Mouse (Mus musculus) gastrocnemius, postnatal 4 days (tissue): Measurements from ENCODE around the gene Gpr89. TPM values are rescaled to one million over a fixed set of nuclear protein-coding genes. Genes with fewer than 3 reads are reported as not detected.
A peak's percentile ranks its signal among the peaks of the same experiment; 100 is the strongest.

Experiments
- DNase-seq, 2 experiments: peaks; one replicate each; pipeline ENCODE4 v3.0.0; 2021 to 2022; ENCODE audit warnings: low spot score in 2 of 2, mixed read lengths in 2 of 2
- total RNA-seq, 2 experiments: library from RNA; stranded (reverse); gene quantifications; 2 replicates each; pipeline ENCODE4 v1.2.3; 2021

Gpr89 gene
- total RNA-seq, 2 experiments from 2014 or later, result 21.1 to 23.6 TPM

DNA sequence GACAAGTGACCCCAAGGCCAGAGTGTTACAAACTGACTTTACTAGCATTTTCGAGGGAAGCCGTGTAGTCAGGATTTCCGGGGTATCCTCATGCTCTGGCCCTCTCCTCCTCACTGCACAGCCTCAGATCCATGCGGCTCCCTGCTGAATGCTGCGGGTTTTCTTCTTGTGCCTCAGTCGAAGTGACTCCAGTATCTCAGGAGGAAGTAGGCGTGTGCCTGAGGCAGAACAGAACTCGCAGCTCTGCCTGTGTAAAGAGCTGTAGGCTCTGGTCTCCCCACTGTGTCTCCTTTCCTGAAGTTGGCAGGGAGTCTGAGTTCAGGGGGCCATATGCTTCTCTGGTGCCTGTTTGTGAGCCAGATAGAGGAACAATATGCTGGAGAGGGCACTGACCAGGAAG, 34.1 kb downstream of the Gpr89 start:
- no peak for DNase-seq

DNA sequence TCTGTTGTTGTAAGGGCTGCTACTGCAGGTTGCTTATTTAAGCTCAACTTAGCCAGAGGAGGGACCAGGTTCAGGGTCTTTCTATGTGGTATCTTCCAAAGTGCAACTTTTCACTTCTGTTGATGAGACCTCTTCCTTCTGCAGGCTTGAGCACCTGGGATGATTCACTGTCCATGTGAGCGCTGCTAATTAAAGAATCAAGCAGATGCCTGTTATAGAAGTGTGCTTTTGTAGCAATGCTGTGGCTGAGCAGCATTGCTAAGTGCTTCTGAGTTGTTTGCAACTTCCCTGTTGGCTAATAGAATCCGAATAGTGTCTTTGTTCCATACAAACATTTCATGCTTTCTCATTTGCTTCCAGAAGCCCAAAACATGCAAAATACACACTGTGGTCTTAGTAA, 34.9 kb downstream of the Gpr89 start:
- no peak for DNase-seq

DNA sequence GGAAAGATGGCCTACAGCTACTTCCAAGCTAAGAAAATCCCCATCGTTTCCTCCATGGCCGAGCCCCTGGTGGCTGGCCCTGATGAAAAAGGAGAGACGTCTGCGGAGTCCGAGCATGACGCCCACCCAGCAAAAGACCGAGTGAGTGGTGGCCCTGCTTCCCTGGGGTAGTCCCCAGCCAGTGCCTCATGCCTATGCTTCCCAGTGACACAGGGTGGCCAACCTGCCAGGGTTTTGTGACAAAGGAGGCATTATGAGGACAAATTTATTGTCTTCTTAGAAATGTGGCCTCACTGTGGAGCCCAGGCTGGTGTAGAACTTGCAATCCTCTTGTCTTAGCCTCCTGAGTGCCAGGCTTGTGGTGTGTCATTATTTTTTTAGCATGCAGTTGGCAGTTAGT, 36.1 kb downstream of the Gpr89 start:
- no peak for DNase-seq

GRCm38 (mm10) chr3:96868566-96868965, 36.6 kb downstream of the Gpr89 start:
- no peak for DNase-seq

DNA sequence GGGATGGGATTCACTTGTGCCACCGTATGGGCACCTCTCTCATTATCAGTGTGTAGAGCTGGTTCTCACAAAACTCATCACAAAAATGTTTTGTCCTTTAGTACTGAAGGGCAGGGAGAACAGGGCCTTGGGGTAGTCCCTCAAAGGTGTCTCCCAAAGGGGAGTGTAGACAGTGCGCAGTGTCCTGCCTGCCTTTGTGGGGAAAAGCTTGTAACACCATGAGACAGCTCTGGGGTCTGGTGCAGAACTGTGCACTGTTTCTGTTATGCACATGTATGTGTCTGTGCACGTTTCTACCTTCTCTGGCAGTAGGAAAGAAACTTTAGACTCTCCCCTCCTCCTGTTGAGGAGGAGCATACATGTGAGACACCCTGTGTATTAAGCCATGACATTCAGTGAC, 37.3 kb downstream of the Gpr89 start:
- no peak for DNase-seq

DNA sequence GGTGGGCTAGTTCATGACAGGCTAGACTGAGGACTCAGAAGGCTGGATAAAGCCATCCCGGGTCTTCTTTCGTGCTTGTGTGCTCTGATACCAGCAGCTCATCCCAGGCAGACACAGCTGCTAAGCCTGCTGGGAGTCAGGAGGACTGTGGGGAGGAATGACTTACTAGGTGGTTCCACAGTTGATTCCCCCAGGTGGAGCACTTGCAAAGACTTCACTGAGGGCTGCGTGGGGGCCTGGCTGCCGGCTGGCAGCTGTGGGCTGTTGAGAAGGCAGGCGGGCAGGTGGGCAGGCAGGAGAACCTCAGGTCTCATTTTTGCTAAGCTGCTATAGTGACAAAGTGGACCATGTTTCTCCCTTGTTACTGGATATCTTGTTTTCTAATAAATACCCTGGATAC, 44.6 kb downstream of the Gpr89 start:
- no peak for DNase-seq

- DNase-seq, result no peak
Measured at GRCm38 (mm10) chr3:96855833-96856232, 49.3 kb downstream of the Gpr89 start.

DNA sequence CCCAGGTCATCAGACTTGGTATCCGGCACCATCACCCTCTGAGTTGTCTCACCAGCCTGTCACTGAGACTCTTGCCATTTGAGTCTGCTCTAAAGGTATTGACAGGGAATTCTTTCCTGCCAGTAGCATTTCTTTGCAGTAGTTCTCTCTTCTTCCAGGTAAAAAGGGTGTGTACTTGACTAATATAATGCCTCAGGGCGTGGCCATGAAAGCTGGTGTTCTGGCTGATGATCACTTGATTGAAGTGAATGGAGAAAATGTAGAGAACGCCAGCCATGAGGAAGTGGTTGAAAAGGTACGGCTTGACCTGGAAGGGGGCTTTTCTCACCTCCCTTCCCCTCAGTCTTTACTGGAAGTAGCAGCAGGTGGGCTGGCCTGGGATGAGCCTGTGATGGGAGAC, 50.8 kb downstream of the Gpr89 start:
- DNase-seq, result no peak

GRCm38 (mm10) chr3:96852561-96852960, 52.6 kb downstream of the Gpr89 start:
- no peak for DNase-seq

GRCm38 (mm10) chr3:96849168-96849727, 55.9 kb downstream of the Gpr89 start:
- peak in 1 of 2 experiments; percentile 7 for DNase-seq

DNA sequence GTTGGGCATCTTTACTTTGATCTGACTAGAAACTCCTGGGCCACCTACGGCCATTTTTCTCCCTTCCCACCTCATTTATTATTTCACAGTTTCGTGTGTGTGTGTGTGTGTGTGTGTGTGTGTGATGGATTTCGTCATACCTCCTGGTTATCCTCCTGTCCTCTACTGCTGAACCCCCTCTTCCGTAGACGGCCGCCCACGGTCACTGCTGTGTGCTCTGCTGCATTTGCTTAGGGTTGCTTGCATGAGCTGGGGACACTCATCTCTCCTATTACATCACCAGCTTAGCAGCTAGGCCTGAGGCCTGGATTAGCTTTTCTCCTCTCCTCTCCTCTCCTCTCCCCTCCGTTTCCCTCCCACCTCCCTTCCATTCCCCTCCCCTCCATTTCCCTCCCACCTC, 56.7 kb downstream of the Gpr89 start:
- DNase-seq, result peak in 1 of 2 experiments; percentile 3

DNA sequence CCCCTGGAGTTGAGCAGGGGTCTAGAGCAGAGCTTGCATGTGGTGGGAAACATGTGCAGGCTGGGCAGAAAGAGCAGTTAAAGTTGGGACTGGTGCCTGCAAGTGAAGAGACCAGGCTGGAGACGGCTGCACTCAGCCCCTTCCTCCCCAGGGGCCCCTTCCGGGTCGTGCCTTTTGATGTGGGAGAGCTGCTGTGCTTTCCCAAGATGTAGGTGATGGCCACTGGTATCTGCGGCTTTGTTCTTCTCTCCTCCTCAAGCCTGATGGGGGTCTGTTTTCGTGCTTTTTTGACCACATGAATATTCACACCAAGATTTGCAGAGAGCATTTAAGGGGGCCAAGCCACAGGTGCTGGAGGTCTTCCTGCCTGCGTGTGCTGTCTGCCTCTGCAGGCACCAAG, 57.5 kb downstream of the Gpr89 start:
- peak in 1 of 2 experiments; percentile 14 for DNase-seq

DNA sequence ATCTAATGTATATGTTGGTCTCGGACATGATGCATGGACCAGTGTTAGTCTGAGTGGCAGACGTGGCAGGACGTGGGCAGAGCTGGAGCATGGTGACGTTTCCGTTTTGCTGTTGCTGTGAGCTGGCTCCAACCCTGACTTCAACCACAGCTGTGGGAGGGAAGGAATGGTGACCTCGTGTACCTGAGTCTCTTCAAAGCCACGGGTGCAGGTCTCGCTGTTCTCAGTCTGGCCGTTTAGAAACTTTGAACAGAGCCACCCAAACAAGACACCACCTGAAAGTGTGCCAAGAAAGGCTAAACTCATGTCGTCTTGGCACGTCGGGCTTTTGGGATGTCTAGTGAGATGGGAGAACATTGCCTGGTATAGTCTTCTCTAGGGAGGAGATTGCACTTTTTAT, 58.2 kb downstream of the Gpr89 start:
- peak in 1 of 2 experiments; percentile 10 for DNase-seq

DNA sequence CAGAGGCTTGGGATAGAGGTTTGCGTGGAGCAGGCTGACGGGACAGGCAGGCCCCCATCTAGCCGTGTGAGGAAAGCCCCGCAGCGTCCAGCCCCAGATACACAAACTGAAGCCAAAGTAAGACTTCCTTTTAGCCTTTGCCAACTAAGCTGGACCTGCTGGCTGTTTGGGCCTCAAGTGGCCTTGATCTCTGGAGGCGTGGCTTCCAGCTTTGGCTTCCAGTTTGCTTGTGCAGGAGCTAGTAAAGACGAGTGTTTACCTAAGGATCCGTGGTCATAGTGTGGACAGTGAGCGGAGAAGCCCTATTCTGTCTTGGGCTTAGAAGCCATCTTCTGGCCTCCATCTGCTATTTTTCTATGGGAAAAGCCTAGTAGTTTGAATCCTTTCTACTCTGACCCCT, 59.3 kb downstream of the Gpr89 start:
- peak in 1 of 2 experiments; percentile 3 for DNase-seq

DNA sequence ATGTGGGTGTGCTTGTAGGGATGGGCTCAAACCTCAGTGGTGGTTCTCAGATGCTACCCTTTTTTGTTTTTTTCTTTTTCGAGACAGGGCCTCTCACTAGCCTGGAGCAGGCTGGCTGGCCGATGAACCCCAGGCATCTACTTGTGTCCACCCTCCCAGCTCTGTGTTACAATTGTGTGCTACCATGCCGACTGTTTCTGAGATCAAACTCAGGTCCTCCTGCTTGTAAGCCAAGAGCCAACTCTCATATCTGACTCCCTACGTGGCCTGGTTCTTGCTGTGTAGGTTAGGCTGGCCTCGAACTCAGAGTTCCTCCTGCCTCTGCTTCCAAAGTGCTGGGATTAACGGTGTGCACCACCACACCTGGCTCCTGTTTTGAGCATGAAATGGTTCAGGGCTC, 60.0 kb downstream of the Gpr89 start:
- peak in 1 of 2 experiments; percentile 6 for DNase-seq

DNA sequence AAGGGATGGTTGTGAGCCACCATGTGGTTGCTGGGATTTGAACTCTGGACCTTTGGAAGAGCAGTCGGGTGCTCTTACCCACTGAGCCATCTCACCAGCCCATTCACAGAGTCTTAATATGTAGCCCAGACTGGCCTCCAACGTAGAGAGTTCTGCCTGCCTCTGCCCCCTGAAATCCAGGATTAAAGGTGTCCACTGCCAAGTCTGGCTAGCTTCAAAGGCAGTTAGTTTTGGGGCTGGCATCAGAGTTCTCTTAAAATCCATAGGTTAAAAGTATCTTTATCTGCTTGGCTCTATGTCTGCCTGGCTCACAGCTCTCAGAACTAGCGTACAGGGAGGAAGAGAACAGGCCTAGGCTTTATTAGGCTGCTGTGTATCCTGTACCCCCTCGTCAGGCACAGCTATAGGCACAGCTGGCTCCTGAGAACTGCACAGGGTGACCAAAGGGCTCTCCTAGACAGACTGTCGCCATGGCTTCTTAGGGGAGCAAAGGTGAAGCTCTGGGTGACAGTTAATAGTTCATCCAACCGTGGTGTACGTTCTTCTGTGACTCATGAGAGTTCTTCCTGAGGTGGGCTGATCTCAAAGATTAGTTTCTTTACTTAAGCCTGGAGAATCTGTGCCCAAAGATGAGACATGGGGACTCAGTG, 66.0 kb downstream of the Gpr89 start:
- no peak for DNase-seq

- DNase-seq, result no peak
Measured at GRCm38 (mm10) chr3:96836414-96836813, 68.7 kb downstream of the Gpr89 start.

DNA sequence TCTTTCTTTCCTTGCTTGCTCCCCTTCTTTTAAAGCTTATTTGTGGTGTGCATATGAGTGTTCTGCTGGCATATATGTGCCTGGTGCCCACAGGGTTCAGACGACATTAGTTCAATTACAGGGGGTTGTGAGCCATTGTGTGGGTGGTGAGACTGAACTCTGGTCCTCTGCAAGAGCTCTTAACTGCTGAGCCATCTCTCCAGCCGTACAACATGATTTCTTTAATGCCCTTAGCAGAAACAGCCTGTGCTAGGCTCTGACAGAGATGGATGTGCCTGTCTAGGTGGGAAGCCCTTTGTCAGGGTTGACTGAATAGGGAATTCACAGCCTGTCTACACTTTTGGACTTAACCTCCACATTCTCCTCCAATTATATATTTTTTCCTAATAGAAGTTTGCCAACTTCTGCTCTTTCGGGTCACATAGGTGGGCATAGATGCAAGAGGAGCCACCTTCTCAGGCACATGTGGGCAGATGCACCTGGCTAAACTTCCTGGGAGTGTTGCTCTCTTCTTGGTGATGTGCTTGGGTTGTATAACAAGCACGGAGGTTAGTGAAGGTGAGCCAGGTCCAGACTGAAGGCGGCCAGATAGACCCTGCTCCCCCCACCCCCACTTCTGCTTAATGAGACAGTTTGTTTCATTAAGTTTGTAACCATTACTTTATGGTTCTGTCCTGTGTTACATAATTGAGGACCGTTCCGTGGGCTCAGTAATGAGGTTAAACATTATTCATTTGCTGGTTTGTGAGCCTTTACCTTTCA, 70.4 kb downstream of the Gpr89 start:
- DNase-seq, result no peak

DNA sequence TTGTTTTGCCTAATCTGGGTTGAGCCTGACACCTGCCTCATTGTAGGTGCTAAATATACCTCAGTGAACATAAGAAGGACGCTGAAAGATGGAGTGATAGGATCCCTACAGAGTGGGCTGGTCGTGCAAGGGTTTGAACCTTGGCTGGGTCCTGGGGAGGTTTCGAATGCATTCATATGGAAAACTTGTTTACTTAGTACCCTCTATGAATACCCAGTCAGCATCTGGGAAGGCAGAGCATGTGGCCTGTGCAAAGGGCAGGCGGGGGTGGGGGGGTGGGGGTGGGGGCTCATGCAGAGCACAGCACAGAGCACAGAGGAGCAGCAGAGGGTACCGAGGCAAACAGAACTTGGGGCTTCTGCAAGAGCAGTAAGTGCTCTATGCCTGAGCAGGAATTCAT, 72.2 kb downstream of the Gpr89 start:
- no peak for DNase-seq

DNA sequence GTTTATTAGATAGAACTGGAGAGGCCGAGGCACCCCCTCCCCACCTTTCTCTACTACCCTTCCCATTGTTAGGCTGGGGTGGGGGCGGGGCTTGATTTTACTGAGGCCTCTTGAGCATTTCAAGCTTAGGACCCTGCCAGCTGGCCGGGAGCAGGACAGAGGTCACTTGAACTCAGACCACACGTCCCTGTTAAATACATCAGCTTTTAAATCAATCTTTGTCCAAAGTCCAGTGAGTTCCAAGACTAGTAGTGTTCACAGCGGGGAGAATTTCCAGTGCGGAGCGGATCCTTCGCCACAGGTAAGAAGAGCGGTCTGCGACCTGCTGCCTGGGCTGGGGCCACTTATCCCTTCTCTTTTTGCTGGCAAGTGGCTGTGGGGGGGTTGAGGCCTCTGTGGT, 75.3 kb downstream of the Gpr89 start:
- no peak for DNase-seq

- no peak for DNase-seq
Measured at GRCm38 (mm10) chr3:96828984-96829383, 76.2 kb downstream of the Gpr89 start, which contains the start of the genes Pdzk1 and Cd160. Gene Pdzk1, plus strand, starts transcription at chr3:96829284. Gene Cd160, minus strand, starts transcription at chr3:96829351.

GRCm38 (mm10) chr3:96828308-96828864, 76.8 kb downstream of the Gpr89 start:
- DNase-seq, result no peak
